Mouse (Mus musculus) lung, embryonic 14.5 days (tissue): ENCODE data around the gene Zfp235. TPM values are rescaled to one million over a fixed set of nuclear protein-coding genes. Genes with fewer than 3 reads are reported as not detected.
A peak's percentile ranks its signal among the peaks of the same experiment; 100 is the strongest.

ENCODE experiments used
- ATAC-seq: fragments of 200-750 bp; cut with Nextera tagmentation; 2 replicates; pipeline ENCODE4 v1.8.0; 2017; ENCODE audit warnings: mild to moderate bottlenecking, moderate TSS enrichment, moderate library complexity; ENCODE audit not compliant: insufficient read depth
- DNase-seq: peaks from one replicate; pipeline ENCODE4 v3.0.0-alpha.2; 2015
- H3K27ac ChIP-seq: fragments of 300-500 bp; sonication (generic); 2 replicates; pipeline ENCODE4 v1.5.1; 2014; ENCODE audit warnings: low read depth, mild to moderate bottlenecking, moderate library complexity
- H3K27me3 ChIP-seq: fragments of 300-500 bp; sonication (generic); 2 replicates; pipeline ENCODE4 v1.6.1; 2014; ENCODE audit warnings: low read length, control low read depth; ENCODE audit not compliant: insufficient read depth
- H3K36me3 ChIP-seq: fragments of 300-500 bp; sonication (generic); 2 replicates; pipeline ENCODE4 v1.6.1; 2014; ENCODE audit warnings: control low read depth; ENCODE audit not compliant: insufficient read depth
- H3K4me1 ChIP-seq: fragments of 300-500 bp; sonication (generic); 2 replicates; pipeline ENCODE4 v1.6.1; 2014; ENCODE audit warnings: antibody characterized with exemption, control low read depth; ENCODE audit not compliant: insufficient read depth
- H3K4me2 ChIP-seq: fragments of 300-500 bp; sonication (generic); 2 replicates; pipeline ENCODE4 v1.6.1; 2014; ENCODE audit warnings: mild to moderate bottlenecking
- H3K4me3 ChIP-seq: fragments of 300-500 bp; sonication (generic); 2 replicates; pipeline ENCODE4 v1.5.1; 2014; ENCODE audit warnings: low read depth, low read length
- H3K9ac ChIP-seq: fragments of 300-500 bp; sonication (generic); 2 replicates; pipeline ENCODE4 v1.6.1; 2014
- H3K9me3 ChIP-seq: fragments of 300-500 bp; sonication (generic); 2 replicates; pipeline ENCODE4 v1.6.1; 2016; ENCODE audit warnings: low read depth, low read length, control low read depth
- CTCF ChIP-seq: IDR thresholded peaks from 2 replicates; pipeline ENCODE4 v1.5.1; 2016; ENCODE audit warnings: antibody characterized with exemption, low read depth
- WGBS: fragments of 180-500 bp; shearing (Covaris S2); extraction: QIAGEN DNeasy Blood & Tissue Kit; methylation state at CpG from one replicate; pipeline ENCODE4 v1.1.7; 2014; 5-methylcytosine and 5-hydroxymethylcytosine counted together
- polyA plus RNA-seq: library from polyadenylated mRNA; unstranded; fragments of >200 nt; fragmentation: Nextera tagmentation; extraction: Ambion mirVana; gene quantifications from 2 replicates; pipeline ENCODE4 v1.2.1, GENCODE M21; 2014

Gene Zfp235
- polyA plus RNA-seq, 1 experiment from 2014 or later = 16.6 TPM

DNA sequence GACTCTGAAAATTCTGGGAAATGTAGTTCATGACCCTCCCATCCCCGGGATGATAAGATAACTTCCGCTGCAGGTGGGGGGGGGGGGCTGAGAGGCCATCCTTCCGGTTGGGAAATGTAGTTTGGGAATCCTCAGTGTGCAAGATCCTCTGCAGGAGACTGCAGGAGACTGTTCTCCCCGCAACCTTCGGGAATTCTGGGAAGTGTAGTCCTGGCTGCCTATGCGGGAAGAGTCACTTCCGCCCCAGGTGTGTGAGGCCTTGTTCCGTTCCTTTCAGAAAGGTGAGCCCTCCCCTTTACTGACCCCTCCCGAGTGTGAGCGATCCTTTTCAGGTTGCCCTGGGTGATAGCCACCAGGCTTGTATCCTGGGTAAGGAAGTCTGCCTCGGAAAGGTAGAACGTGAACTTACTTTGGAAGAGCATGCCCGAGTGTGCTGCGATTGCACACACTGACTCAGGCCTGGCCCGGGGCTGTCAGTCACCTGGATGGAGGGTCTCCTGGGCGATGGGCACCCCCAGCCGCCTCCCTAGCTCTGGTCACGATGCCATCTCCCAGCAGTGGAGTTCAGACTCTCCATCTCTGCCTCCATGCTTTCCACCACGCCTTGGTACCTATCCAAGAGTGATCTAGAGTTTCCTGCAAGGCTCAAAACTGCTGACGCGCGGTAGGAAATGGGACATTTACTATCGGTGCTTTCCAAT lies 21.7 kb upstream of the Zfp235 start, which contains the start of gene Zfp112:
TSS of gene Zfp112 (plus strand) at position 159 of the 701 bp plus-strand sequence.
- Histone ChIP-seq H3K36me3 (peaks cover 19% of the 10 kb centered on the region), H3K4me3 (peak within 1 kb of the TSS; percentile 65), H3K27me3 (no peaks in the 10 kb centered on the region), H3K27ac (peak within 1 kb of the TSS; percentile 76), H3K9ac (peak within 1 kb of the TSS; percentile 68), H3K9me3 (peaks cover 25% of the 10 kb centered on the region), H3K4me1 (peaks cover 4% of the 10 kb centered on the region; the same call in 1 of the 2 replicates), H3K4me2 (peak within 1 kb of the TSS; percentile 83)
- no peak for TF ChIP-seq CTCF
- 1% methylated on average over 23 of the region's 23 CpGs for WGBS
- DNase-seq (peak; percentile 92), ATAC-seq (peak; percentile 97)

DNA sequence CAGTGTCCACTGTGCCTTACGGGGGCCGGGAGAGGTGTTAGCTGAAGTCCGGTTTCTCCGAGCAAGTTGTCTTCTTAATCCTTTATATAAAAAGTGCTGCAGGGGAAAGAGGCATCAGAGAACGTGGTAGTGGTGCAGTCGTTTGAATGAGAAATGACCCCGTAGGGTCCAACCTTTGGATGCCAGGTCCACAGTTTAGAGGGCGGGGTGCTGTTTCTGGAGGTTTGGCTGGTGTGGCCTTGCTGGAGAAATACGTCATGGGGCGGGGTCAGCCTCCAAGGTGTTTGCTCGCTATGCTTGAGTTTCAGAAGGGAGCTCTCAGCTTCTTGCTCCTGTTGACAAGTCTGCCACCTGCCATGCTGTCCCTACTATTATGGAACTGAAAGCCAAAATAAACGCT lies 21.0 kb upstream of the Zfp235 start:
- Histone ChIP-seq H3K4me1 (peaks cover 4% of the 10 kb centered on the region; the same call in 1 of the 2 replicates), H3K27ac (peak overlapping the region; percentile 75), H3K27me3 (no peaks in the 10 kb centered on the region), H3K9ac (peak overlapping the region; percentile 68), H3K9me3 (peaks cover 18% of the 10 kb centered on the region; the same call in 1 of the 2 replicates), H3K36me3 (peaks cover 13% of the 10 kb centered on the region; the same call in 1 of the 2 replicates), H3K4me3 (peak overlapping the region; percentile 65), H3K4me2 (peak overlapping the region; percentile 83)
- 10% methylated on average over 12 of the region's 12 CpGs for WGBS
- peak; percentile 16; the same call in 1 of the 2 replicates for ATAC-seq
- peak; percentile 68 for DNase-seq
- no peak for TF ChIP-seq CTCF

DNA sequence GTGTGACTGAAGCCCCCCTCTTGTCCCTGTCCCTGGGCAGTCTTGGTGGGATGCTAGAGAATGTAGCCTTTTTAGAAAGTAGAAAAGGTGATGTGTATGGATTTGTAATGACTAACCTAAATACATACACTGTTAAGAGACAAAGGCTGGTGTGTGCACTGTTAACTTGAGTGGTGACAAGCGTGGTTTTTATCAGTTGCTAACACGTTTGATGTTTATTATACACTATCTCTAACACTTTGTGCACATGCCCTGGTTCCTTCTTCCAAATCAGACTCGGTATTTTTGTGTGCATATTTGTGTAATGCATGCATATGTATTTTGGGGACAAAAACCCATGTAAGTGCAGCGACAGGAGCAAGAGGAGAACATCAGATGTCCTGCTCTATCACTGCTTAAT lies 17.3 kb upstream of the Zfp235 start:
- no peak overlapping the region for H3K9ac ChIP-seq
- H3K4me2 ChIP-seq = no peak overlapping the region
- 64% methylated on average over 4 of the region's 4 CpGs for WGBS
- H3K9me3 ChIP-seq = no peaks in the 10 kb centered on the region
- DNase-seq (no peak), ATAC-seq (no peak)
- H3K27ac ChIP-seq = no peak overlapping the region
- no peaks in the 10 kb centered on the region for H3K27me3 ChIP-seq
- H3K4me1 ChIP-seq = peaks cover 4% of the 10 kb centered on the region; the same call in 1 of the 2 replicates
- H3K36me3 ChIP-seq = no peaks in the 10 kb centered on the region
- no peak for TF ChIP-seq CTCF
- no peak overlapping the region for H3K4me3 ChIP-seq

DNA sequence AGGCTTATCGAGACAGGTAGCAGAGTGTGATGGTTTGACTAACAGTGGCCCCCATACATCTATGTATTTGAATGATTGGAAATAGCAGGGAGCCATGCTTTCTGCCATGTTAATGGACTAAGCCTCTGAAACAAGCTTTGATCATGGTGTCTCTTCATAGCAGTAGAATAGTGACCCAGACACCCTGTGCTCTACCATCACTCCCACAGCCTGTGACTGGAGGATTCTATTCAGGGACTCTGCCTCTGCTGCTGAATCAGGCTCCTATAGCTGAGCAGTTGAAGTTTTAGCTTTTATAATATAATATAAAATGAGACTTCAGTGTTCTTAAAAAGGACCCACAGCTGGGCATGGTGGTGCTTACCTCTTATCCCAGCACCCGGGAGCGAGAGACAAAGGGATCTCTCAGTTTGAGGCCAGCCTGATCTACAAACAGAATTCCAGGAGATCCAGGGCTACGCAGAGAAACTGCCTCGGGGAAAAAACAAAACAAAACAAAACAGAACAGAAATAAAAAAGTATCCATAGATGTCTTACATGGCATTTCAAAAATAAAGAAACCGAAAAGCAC lies 459 bp upstream of the Zfp235 start:
- H3K9ac ChIP-seq = peak overlapping the region; percentile 65
- peak overlapping the region; percentile 60 for H3K4me2 ChIP-seq
- H3K4me1 ChIP-seq = no peaks in the 10 kb centered on the region
- 17% methylated on average over 6 of the region's 6 CpGs for WGBS
- H3K36me3 ChIP-seq = peaks cover 24% of the 10 kb centered on the region; the same call in 1 of the 2 replicates
- TF ChIP-seq CTCF = no peak
- ATAC-seq = peak; percentile 47
- no peak overlapping the region for H3K27ac ChIP-seq
- DNase-seq = no peak
- H3K9me3 ChIP-seq = no peaks in the 10 kb centered on the region
- H3K4me3 ChIP-seq = peak overlapping the region; percentile 58
- no peaks in the 10 kb centered on the region for H3K27me3 ChIP-seq

DNA sequence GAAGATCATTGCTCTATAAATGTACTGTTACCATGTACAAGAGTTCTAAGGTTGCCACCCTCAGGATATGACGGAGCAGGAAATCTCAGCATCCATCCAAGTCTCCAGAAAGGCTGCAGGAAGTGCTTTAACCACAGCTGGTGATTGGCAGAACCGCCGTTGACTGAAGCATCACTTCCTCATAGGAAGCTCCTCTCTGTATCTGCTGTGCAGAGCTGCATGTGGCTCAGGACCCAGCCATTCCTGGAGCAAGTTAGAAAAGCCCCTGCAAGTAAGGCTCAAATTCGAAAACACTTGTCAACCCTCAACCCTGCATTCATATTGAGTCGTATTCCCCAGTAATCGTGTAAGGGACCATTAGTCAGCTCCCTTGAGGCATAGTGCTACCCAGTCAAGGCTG lies 8.6 kb downstream of the Zfp235 start:
- H3K27ac ChIP-seq = no peak overlapping the region
- H3K9ac ChIP-seq = no peak overlapping the region
- WGBS = 89% methylated on average over 6 of the region's 6 CpGs
- ATAC-seq = no peak
- DNase-seq = no peak
- no peaks in the 10 kb centered on the region for H3K27me3 ChIP-seq
- H3K9me3 ChIP-seq = no peaks in the 10 kb centered on the region
- no peak overlapping the region for H3K4me2 ChIP-seq
- no peak overlapping the region for H3K4me3 ChIP-seq
- no peaks in the 10 kb centered on the region for H3K4me1 ChIP-seq
- no peak for TF ChIP-seq CTCF
- H3K36me3 ChIP-seq = peaks cover 29% of the 10 kb centered on the region

DNA sequence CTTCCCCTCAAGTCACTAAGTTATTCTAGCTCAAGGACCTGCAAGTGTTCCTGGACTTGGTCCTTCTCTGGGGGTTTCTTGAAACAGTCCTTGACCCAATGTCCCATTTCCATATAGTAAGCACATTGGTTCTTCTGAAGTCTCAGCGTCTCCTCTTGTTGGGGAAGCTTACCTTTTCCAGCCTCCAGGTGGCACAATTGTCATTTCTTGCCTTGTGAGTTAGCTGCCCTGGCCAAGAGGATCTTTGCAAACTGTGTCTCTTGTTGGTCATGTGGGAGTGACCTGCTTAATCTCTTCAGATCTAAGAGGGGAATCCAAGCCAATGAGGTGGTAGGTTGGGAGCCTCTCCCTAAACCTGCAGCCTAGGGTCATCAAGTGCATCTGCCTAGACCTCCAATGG lies 19.3 kb downstream of the Zfp235 start:
- H3K27ac ChIP-seq = no peak overlapping the region
- no peaks in the 10 kb centered on the region for H3K36me3 ChIP-seq
- no peaks in the 10 kb centered on the region for H3K4me1 ChIP-seq
- H3K4me2 ChIP-seq = no peak overlapping the region
- 19% methylated on average over 1 of the region's 1 CpGs for WGBS
- H3K4me3 ChIP-seq = no peak overlapping the region
- ATAC-seq (no peak), DNase-seq (peak; percentile 55)
- TF ChIP-seq CTCF = peak; percentile 53
- no peaks in the 10 kb centered on the region for H3K27me3 ChIP-seq
- H3K9ac ChIP-seq = no peak overlapping the region
- H3K9me3 ChIP-seq = no peaks in the 10 kb centered on the region

DNA sequence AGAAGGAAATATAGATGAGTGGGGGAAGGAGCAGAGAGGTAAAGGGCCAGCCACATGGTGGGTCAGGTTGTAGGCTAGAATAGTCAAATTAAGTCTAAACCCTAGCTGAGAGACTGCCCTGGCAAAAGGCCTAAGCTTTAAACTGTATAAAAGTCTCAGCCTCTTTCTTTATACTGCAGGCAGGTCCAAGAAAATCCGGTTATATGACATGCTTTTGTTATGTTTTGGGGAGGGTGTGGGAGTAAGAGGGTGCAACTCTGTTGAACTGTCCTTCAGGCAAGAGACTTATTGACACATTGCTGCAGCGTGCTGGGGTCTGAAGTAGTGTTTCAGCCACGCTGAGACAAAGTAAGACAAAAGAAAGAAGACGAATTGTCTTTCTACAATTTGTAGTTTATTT lies 38.2 kb downstream of the Zfp235 start:
- no peak overlapping the region for H3K4me3 ChIP-seq
- H3K27me3 ChIP-seq = no peaks in the 10 kb centered on the region
- no peaks in the 10 kb centered on the region for H3K9me3 ChIP-seq
- H3K4me2 ChIP-seq = no peak overlapping the region
- no peak for ATAC-seq
- H3K4me1 ChIP-seq = no peaks in the 10 kb centered on the region
- no peak for DNase-seq
- H3K27ac ChIP-seq = no peak overlapping the region
- H3K36me3 ChIP-seq = no peaks in the 10 kb centered on the region
- H3K9ac ChIP-seq = no peak overlapping the region
- WGBS = 52% methylated on average over 4 of the region's 4 CpGs
- TF ChIP-seq CTCF = no peak
